Mouse (Mus musculus) forebrain, embryonic 13.5 days (tissue): ENCODE results near the gene Dnah14. TPM values are rescaled to one million over a fixed set of nuclear protein-coding genes. Genes with fewer than 3 reads are reported as not detected.

ENCODE experiments used
- ATAC-seq: fragments of 200-750 bp; cut with Nextera tagmentation; 2 replicates; pipeline ENCODE4 v1.8.0; 2017
- H3K27ac ChIP-seq: fragments of 300-500 bp; sonication (generic); 2 replicates; pipeline ENCODE4 v1.5.1; 2015; ENCODE audit warnings: inconsistent platforms, mild to moderate bottlenecking, moderate library complexity
- H3K27me3 ChIP-seq: fragments of 300-500 bp; sonication (generic); 2 replicates; pipeline ENCODE4 v1.6.1; 2015; ENCODE audit warnings: mild to moderate bottlenecking, inconsistent platforms
- H3K36me3 ChIP-seq: fragments of 300-500 bp; sonication (generic); 2 replicates; pipeline ENCODE4 v1.6.1; 2015; ENCODE audit warnings: mild to moderate bottlenecking, inconsistent platforms; ENCODE audit not compliant: poor library complexity, severe bottlenecking
- H3K4me1 ChIP-seq: fragments of 300-500 bp; sonication (generic); 2 replicates; pipeline ENCODE4 v1.6.1; 2015; ENCODE audit warnings: inconsistent platforms
- H3K4me2 ChIP-seq: fragments of 300-500 bp; sonication (generic); 2 replicates; pipeline ENCODE4 v1.6.1; 2015; ENCODE audit warnings: inconsistent platforms, mild to moderate bottlenecking, moderate library complexity
- H3K4me3 ChIP-seq: fragments of 300-500 bp; sonication (generic); 2 replicates; pipeline ENCODE4 v1.5.1; 2015; ENCODE audit warnings: mild to moderate bottlenecking, inconsistent platforms
- H3K9ac ChIP-seq: fragments of 300-500 bp; sonication (generic); 2 replicates; pipeline ENCODE4 v1.6.1; 2015; ENCODE audit warnings: mild to moderate bottlenecking, inconsistent platforms
- H3K9me3 ChIP-seq: fragments of 300-500 bp; sonication (generic); replicated peaks from 2 replicates; pipeline ENCODE4 v1.6.1; 2016; ENCODE audit warnings: inconsistent platforms
- WGBS: fragments of 180-500 bp; shearing (Covaris S2); methylation state at CpG from one replicate; pipeline ENCODE4 v1.1.7; 2015; 5-methylcytosine and 5-hydroxymethylcytosine counted together
- polyA plus RNA-seq: library from polyadenylated mRNA; unstranded; fragments of >200 nt; fragmentation: Nextera tagmentation; extraction: Ambion mirVana; gene quantifications from 2 replicates; pipeline ENCODE4 v1.2.1, GENCODE M21; 2015

The Dnah14 gene
- polyA plus RNA-seq, 1 experiment from 2014 or later, result 2.0 TPM

DNA sequence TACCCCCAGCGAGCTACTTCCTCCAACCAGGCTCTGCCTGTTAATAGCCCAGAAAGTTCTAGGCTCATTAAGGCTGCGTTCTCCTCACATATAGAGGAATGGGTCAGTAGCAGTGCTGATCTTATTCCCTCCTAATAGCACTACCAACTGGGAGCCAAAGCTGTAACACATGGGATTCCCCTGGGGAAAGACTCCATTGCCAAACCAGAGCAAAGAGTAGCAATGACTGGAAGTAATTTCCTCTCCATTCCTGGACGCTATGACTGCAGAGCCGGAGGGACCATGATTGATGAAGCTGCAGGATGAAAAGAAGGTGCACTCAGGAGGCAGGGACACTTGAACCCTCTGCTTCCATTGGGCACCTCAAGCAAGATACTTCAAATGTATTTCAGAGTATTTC, 274.1 kb downstream of the Dnah14 start:
- Histone ChIP-seq H3K4me1 (peaks cover 6% of the 10 kb centered on the region; the same call in 1 of the 2 replicates), H3K9ac (no peak overlapping the region), H3K36me3 (no peaks in the 10 kb centered on the region), H3K4me2 (no peak overlapping the region), H3K9me3 (no peaks in the 10 kb centered on the region), H3K27me3 (no peaks in the 10 kb centered on the region), H3K4me3 (no peak overlapping the region), H3K27ac (no peak overlapping the region)
- no peak for ATAC-seq
- WGBS, result 75% methylated on average over 4 of the region's 4 CpGs

DNA sequence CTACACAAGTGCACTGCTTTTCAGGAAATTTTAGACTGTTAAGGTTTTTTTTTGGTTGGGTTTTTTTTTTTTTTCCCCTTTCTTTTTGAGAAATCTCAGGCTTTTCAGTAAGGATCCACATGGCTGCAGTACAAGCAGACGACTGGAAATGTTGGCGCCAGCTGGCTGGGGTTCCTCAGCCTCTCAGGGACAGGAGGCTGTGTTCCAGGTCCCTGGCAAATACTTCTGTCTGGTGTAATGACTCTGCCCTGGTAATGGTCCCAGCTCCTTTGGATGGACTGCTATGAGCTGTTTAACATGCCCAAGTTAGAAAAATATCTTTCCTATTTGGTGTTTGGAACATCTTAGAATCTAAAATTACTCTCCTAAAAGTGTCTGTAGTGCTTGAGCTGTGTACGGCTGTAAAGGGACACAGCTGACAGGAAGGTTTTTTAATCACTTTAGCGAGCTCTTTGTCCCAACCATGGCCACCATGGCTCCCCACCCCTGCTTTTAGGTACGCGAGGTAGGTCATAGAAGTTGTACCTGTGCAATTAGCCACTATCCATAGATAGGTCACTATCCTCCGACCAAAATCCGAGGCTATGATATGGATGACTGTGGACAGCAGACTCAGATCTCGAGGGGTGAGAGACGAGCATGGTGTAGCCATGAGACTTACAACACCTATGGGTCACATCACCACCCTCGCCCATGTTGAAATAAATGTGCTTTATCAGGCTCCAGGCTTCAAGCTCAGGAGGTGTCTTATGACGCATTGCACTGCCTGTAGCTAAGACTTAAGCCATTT, 275.4 kb downstream of the Dnah14 start:
- Histone ChIP-seq H3K36me3 (no peaks in the 10 kb centered on the region), H3K4me1 (peaks cover 6% of the 10 kb centered on the region; the same call in 1 of the 2 replicates), H3K4me2 (no peak overlapping the region), H3K27ac (no peak overlapping the region), H3K4me3 (no peak overlapping the region), H3K27me3 (no peaks in the 10 kb centered on the region), H3K9ac (no peak overlapping the region), H3K9me3 (no peaks in the 10 kb centered on the region)
- ATAC-seq, result no peak
- 89% methylated on average over 12 of the region's 12 CpGs for WGBS

DNA sequence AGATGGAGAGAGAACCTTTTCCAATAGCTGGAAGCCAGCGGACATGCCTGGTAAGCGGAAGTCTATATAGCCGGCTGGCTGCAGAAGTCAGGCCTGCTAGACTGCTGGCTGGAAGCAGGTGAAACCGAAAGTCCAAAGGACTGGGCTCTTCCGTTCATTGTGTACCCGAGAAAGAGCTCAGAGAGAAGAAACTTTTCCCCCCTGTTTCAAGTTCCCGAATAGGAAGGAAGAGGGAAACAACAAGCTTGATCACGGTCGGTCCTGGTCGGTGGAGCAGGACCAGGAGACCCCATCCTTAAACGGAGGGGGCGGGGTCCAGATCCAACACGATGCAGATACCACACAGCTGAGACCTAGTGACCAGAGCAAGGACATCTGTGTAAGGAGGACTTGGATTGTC, 276.1 kb downstream of the Dnah14 start:
- Histone ChIP-seq H3K27me3 (no peaks in the 10 kb centered on the region), H3K9me3 (no peaks in the 10 kb centered on the region), H3K27ac (no peak overlapping the region), H3K9ac (no peak overlapping the region), H3K4me2 (no peak overlapping the region), H3K36me3 (no peaks in the 10 kb centered on the region), H3K4me3 (no peak overlapping the region), H3K4me1 (peaks cover 6% of the 10 kb centered on the region; the same call in 1 of the 2 replicates)
- WGBS, result 50% methylated on average over 13 of the region's 13 CpGs
- no peak for ATAC-seq

- Histone ChIP-seq H3K4me1 (peaks cover 6% of the 10 kb centered on the region; the same call in 1 of the 2 replicates), H3K9ac (no peak overlapping the region), H3K36me3 (no peaks in the 10 kb centered on the region), H3K4me3 (no peak overlapping the region), H3K4me2 (peak overlapping the region; percentile 37), H3K27me3 (no peaks in the 10 kb centered on the region), H3K27ac (no peak overlapping the region), H3K9me3 (no peaks in the 10 kb centered on the region)
- no peak for ATAC-seq
- 19% methylated on average over 21 of the region's 21 CpGs for WGBS
Measured at GRCm38 (mm10) chr1:181853081-181853736, 276.9 kb downstream of the Dnah14 start.

- no peaks in the 10 kb centered on the region for H3K27me3 ChIP-seq
- WGBS, result 100% methylated on average over 2 of the region's 2 CpGs
- H3K4me3 ChIP-seq, result no peak overlapping the region
- H3K27ac ChIP-seq, result no peak overlapping the region
- no peaks in the 10 kb centered on the region for H3K9me3 ChIP-seq
- H3K4me2 ChIP-seq, result no peak overlapping the region
- H3K9ac ChIP-seq, result no peak overlapping the region
- no peaks in the 10 kb centered on the region for H3K36me3 ChIP-seq
- peaks cover 6% of the 10 kb centered on the region; the same call in 1 of the 2 replicates for H3K4me1 ChIP-seq
- no peak for ATAC-seq
Measured at GRCm38 (mm10) chr1:181854829-181855228, 278.5 kb downstream of the Dnah14 start.

GRCm38 (mm10) chr1:181856329-181856728, 280.0 kb downstream of the Dnah14 start:
- H3K4me1 ChIP-seq, result peaks cover 6% of the 10 kb centered on the region; the same call in 1 of the 2 replicates
- WGBS, result 93% methylated on average over 2 of the region's 2 CpGs
- ATAC-seq, result no peak
- H3K27ac ChIP-seq, result no peak overlapping the region
- H3K9me3 ChIP-seq, result no peaks in the 10 kb centered on the region
- H3K9ac ChIP-seq, result no peak overlapping the region
- H3K4me3 ChIP-seq, result no peak overlapping the region
- H3K4me2 ChIP-seq, result no peak overlapping the region
- H3K27me3 ChIP-seq, result no peaks in the 10 kb centered on the region
- no peaks in the 10 kb centered on the region for H3K36me3 ChIP-seq

- no peaks in the 10 kb centered on the region for H3K9me3 ChIP-seq
- no peak for ATAC-seq
Measured at GRCm38 (mm10) chr1:181860659-181861058, 284.3 kb downstream of the Dnah14 start.

DNA sequence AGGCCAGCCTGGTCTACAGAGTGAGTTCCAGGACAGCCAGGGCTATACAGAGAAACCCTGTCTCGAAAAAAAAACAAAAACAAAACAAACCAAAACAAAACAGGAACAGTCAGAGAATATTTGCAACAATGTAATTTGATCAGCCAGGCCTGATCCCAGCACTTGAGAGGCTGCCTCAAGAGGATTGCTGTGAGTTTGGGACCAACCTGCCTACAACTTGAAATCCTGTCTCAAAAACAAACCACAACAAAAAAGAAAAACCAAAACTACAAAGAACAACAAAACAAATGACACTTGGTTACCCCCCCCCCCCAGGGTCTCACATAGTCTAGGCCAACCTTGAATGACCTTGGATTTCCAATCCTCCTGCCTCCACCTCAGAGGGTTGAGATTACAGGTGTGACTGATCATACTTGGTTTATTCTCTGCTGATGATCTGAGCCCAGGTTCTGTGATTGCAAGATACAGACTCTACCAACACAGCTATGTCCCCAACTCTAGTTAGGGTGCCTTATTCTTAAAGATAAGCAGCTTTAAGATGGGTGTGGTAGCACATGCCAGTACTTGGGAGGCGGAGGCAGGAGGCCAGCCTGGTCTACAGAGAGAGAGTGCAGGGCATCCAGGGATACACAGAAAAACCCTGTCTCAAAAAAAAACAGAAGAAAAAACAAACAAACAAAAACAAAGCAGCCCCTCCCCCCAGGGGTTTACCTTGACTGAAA, 285.0 kb downstream of the Dnah14 start:
- H3K9me3 ChIP-seq, result no peaks in the 10 kb centered on the region
- ATAC-seq, result no peak
- H3K36me3 ChIP-seq, result no peaks in the 10 kb centered on the region
- H3K27me3 ChIP-seq, result no peaks in the 10 kb centered on the region
- WGBS, result 84% methylated on average over 2 of the region's 2 CpGs
- no peak overlapping the region for H3K4me3 ChIP-seq
- peaks cover 5% of the 10 kb centered on the region; the same call in 1 of the 2 replicates for H3K4me1 ChIP-seq
- no peak overlapping the region for H3K4me2 ChIP-seq
- H3K9ac ChIP-seq, result no peak overlapping the region
- no peak overlapping the region for H3K27ac ChIP-seq

More at GRCm38 (mm10) chr1:181860659-181861058, 284.3 kb downstream of the Dnah14 start:
- Histone ChIP-seq H3K4me3 (no peak overlapping the region), H3K4me2 (no peak overlapping the region), H3K4me1 (peaks cover 5% of the 10 kb centered on the region; the same call in 1 of the 2 replicates), H3K27me3 (no peaks in the 10 kb centered on the region), H3K27ac (no peak overlapping the region), H3K36me3 (no peaks in the 10 kb centered on the region), H3K9ac (no peak overlapping the region)
- 60% methylated on average over 5 of the region's 5 CpGs for WGBS

DNA sequence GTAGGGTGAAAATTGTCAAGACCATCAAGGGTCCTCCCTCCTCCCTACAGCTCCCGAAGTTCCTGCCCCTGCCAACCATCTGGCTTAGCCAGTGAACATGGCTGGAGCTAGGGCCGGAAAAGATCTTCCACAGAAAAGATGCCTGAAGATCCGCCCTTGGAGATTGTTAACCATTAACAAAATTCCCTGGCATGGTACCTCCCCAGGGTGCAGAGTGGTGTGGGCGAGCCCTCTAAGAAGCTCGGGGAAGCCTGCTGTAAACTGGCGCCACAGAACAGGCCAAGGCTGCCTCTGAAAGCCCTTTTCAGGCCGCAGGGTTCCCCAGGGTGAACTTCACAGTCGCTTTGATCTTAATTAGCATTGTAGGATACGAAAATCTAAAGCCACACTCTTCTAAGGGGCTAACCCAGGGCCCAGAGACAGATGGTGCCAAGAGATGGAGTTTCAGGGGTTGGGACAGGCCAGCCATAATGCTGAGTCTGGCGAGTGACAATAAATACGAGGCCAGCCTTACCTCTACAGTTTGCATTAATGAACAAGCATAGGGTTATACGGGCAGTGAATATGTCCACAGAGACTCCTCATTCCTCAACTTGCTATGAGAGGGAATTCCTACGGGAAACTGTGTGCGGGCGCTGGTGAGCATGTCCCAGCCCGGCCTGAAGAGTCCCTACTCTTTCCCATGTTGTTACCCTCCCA, 286.5 kb downstream of the Dnah14 start:
- Histone ChIP-seq H3K9ac (no peak overlapping the region), H3K27ac (no peak overlapping the region), H3K9me3 (no peaks in the 10 kb centered on the region), H3K4me1 (peaks cover 5% of the 10 kb centered on the region; the same call in 1 of the 2 replicates), H3K4me3 (no peak overlapping the region), H3K27me3 (no peaks in the 10 kb centered on the region), H3K4me2 (no peak overlapping the region), H3K36me3 (no peaks in the 10 kb centered on the region)
- no peak for ATAC-seq
- 53% methylated on average over 16 of the region's 16 CpGs for WGBS

DNA sequence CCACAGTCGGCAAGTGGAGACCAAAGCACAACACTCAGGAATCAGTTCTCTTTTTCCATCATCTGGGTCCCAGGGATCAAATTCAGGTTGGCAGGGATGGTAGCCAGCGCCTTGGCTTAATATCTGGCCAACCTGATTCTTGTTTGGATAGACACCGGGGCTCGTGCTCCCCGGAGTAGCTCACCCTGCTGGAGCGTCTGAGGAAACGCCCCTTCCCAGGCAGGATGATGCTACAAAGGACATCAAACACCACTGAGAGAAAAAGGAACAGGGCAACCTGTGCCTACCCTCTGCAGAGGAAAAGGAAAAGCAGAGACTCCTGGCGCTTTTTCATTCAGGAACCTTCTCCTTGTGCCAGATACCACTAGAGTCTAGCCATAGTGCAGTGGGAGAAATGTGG, 287.1 kb downstream of the Dnah14 start:
- Histone ChIP-seq H3K36me3 (no peaks in the 10 kb centered on the region), H3K4me2 (no peak overlapping the region), H3K27me3 (no peaks in the 10 kb centered on the region), H3K4me1 (peaks cover 5% of the 10 kb centered on the region; the same call in 1 of the 2 replicates), H3K27ac (no peak overlapping the region), H3K9me3 (no peaks in the 10 kb centered on the region), H3K9ac (no peak overlapping the region), H3K4me3 (no peak overlapping the region)
- WGBS, result 46% methylated on average over 8 of the region's 8 CpGs
- no peak for ATAC-seq
